Mouse (Mus musculus) olfactory bulb, adult 2 months (tissue): Measurements from ENCODE around the gene Cyp2c29.
"Not testable (repeated sequence)": the region's sequence is repeated elsewhere in the genome, so short reads cannot be mapped to it uniquely, and the experiment has no call there.

ENCODE experiments used
- CTCF ChIP-seq: fragments of 200-500 bp; IDR thresholded peaks from 2 replicates; pipeline ENCODE4 v1.5.1; 2012; ENCODE audit warnings: low read depth, mild to moderate bottlenecking, low read length, moderate library complexity; ENCODE audit not compliant: insufficient read depth
- POLR2A ChIP-seq: fragments of 200-500 bp; IDR thresholded peaks from 2 replicates; pipeline ENCODE4 v1.6.1; 2012; ENCODE audit warnings: mild to moderate bottlenecking, low read depth, low read length, moderate library complexity; ENCODE audit not compliant: insufficient read depth

GRCm38 (mm10) chr19:39267036-39267435, 2.2 kb upstream of the Cyp2c29 start:
- not testable (repeated sequence) for TF ChIP-seq CTCF, POLR2A
